Mouse (Mus musculus): ENCODE data around the gene Zbtb8os. TPM values are rescaled to one million over a fixed set of nuclear protein-coding genes. Genes with fewer than 3 reads are reported as not detected.

The Zbtb8os gene
- polyA plus RNA-seq (2017; shearing (Covaris generic)), result 10 to 100 TPM; 93.9 to 95.4 TPM

DNA sequence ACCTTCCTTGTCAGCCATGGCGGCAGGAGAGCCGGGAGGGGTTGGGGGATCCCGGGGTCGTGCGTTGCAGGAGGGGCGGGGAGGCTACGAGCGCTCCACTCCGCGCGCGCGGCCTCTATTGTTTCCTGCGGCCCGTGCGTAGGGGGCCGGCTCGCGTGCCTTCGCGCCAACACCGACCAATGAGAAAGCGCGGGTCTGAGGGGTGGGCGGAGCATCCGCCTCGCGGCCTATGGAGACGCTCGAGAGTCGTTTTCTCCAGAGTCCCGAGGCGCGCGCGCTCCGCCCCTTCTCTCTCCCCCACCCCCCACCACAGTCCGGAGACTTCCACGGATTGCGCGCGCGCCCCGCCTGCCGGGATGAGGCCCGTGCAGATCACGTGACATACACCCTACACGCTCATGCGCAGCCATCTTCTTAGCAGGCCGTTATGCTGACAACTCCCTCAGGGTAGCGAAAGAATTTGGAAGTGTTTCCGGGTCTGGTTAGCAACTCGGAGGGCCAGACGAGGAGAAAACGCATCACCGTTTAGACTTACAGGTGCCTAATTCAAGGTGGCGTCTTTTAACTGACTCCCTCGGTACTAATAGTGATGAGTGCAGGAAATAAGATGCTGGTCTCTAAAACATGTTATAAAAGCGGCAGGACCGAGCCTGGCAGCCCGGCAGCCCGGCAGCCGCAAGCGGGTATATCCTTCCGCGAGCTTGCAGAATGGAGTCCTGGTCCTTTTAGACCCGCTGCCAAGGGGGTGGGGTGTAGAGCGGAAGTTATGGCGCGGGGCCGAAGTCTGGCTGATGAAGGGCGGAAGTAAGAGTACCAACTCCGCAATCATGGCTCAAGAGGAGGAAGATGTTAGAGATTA, at the start of gene Zbtb8os, which contains the start of gene Rbbp4:
Gene Zbtb8os, plus strand, starts transcription at position 480 of the 859 bp plus-strand sequence.
Gene Rbbp4, minus strand, starts transcription at position 155 of the 859 bp plus-strand sequence.

DNA sequence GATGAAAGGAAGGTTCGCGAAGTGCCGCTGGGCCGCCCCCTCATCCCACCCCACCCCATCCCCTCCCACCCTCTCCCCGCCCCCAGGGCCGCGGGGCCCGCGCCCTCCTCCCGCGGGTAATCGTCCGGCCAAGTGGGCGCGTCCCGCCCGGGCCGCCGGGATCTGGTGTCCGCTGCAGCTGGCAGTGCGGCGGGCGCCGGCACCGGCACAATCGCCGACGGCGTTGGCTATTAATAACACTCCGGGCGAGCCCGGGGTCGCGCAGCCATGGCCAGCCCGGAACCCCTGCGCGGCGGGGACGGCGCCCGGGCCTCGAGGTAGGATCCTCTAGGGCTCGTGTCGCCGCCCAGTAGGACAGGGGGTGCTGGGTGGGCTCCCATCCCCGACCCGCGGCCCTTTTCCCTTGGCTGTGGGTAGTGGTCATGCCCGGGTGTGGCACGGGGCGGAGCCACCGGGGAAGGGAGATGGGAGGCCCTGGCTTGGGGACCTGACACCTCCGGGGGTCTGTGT, 48.0 kb upstream of the Zbtb8os start, which contains the start of gene Sync:
Gene Sync, plus strand, starts transcription at position 146 of the 510 bp plus-strand sequence.

DNA sequence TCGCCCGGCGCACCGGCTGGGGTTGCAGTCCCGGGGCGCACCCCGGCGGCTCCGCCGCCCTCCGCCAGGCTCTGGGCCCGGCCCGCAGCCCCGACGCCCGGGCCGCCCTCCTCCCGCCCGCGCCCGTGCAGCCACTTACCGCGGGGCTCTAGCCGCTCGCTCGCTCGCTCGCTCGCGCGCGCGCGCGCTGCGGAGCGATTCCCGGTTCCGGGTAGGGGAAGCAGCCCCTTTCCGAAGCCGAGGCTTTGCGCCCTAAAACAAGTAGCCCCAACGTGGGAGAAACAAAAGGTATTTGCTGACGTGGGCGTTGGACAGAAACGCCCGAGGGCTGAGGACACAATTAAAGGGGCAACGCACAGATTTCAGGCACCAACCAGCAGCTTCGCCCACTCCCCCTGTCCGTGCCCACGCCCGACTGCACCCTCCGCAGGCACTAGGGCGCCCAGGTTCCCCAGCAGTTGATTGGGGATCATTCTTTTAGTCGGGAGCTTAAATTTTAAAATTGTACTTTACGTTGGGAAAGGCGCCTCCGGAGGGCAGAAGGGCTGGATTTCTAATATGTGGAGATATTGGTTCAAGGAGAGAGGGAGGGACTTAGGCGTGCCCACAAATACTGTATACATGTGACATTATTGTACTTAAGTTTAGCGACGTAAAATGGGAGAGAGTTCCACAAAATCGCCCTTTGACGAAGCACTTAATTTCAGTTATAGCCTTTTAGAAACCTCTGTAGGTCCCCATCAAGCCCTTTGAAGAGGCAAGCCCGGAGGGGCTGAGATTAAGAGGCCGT, 42.3 kb downstream of the Zbtb8os start, which contains the start of gene Zbtb8a:
Gene Zbtb8a, minus strand, starts transcription at position 516 of the 790 bp plus-strand sequence.

Other genes starting within 250 kb of the Zbtb8os start
- not detected for gene Tmem54, start 230.1 kb upstream of the Zbtb8os start, polyA plus RNA-seq (2017; shearing (Covaris generic))
- not detected for gene Hpca, start 213.7 kb upstream of the Zbtb8os start, polyA plus RNA-seq (2017; shearing (Covaris generic))
- gene Fndc5, start 198.7 kb upstream of the Zbtb8os start, polyA plus RNA-seq (2017; shearing (Covaris generic)), result under 1 TPM in 1 of 2 experiments, not detected in 1; 0.32 TPM
- 10 to 100 TPM; 13.8 to 18.0 TPM for gene S100pbp, start 146.0 kb upstream of the Zbtb8os start, polyA plus RNA-seq (2017; shearing (Covaris generic))
- gene Yars, start 145.9 kb upstream of the Zbtb8os start, polyA plus RNA-seq (2017; shearing (Covaris generic)), result 10 to 100 TPM; 43.2 to 46.1 TPM
- 1 to 10 TPM; 1.0 to 1.5 TPM for gene C77080, start 74.3 kb upstream of the Zbtb8os start, polyA plus RNA-seq (2017; shearing (Covaris generic))
- gene Sync, start 48.1 kb upstream of the Zbtb8os start, polyA plus RNA-seq (2017; shearing (Covaris generic)), result under 1 TPM; 0.11 to 0.37 TPM
- 100 to 1,000 TPM; 350 to 355 TPM for gene Rbbp4, start 325 bp upstream of the Zbtb8os start, polyA plus RNA-seq (2017; shearing (Covaris generic))
- gene Zbtb8a, start 42.4 kb downstream of the Zbtb8os start, polyA plus RNA-seq (2017; shearing (Covaris generic)), result 10 to 100 TPM in 1 of 2 experiments, 1 to 10 TPM in 1; 9.3 to 10.8 TPM
- under 1 TPM in 1 of 2 experiments, not detected in 1; 0.05 TPM for gene Zbtb8b, start 105.2 kb downstream of the Zbtb8os start, polyA plus RNA-seq (2017; shearing (Covaris generic))
- 10 to 100 TPM; 26.0 to 29.6 TPM for gene Bsdc1, start 125.9 kb downstream of the Zbtb8os start, polyA plus RNA-seq (2017; shearing (Covaris generic))
- not detected for gene Tssk3, start 155.3 kb downstream of the Zbtb8os start, polyA plus RNA-seq (2017; shearing (Covaris generic))
- gene Fam229a, start 155.5 kb downstream of the Zbtb8os start, polyA plus RNA-seq (2017; shearing (Covaris generic)), result not detected
- gene Marcksl1, start 177.9 kb downstream of the Zbtb8os start, polyA plus RNA-seq (2017; shearing (Covaris generic)), result 10 to 100 TPM; 49.7 to 61.2 TPM
- gene Hdac1, start 207.0 kb downstream of the Zbtb8os start, polyA plus RNA-seq (2017; shearing (Covaris generic)), result 100 to 1,000 TPM; 282 to 317 TPM
- gene Lck, start 237.9 kb downstream of the Zbtb8os start, polyA plus RNA-seq (2017; shearing (Covaris generic)), result 1,000 to 10,000 TPM; 1,347 to 1,373 TPM
- under 1 TPM in 1 of 2 experiments, not detected in 1; 0.47 TPM for gene Fam167b, start 242.9 kb downstream of the Zbtb8os start, polyA plus RNA-seq (2017; shearing (Covaris generic))